Mouse (Mus musculus) erythroblast, adult 5-6 weeks (primary cell): ENCODE data around the gene Ptpn9. TPM values are rescaled to one million over a fixed set of nuclear protein-coding genes. Genes with fewer than 3 reads are reported as not detected.
"Not testable (repeated sequence)": the region's sequence is repeated elsewhere in the genome, so short reads cannot be mapped to it uniquely, and the experiment has no call there.

Source experiments
- ATAC-seq: replicated peaks from 2 replicates; pipeline ENCODE4 v1.8.0; 2016; ENCODE audit warnings: moderate number of reproducible peaks, mild to moderate bottlenecking, moderate TSS enrichment, inconsistent platforms; ENCODE audit not compliant: poor library complexity, low FRiP score, severe bottlenecking
- total RNA-seq, 2 experiments: library from RNA; stranded (forward) in 1 of 2; stranded (reverse) in 1 of 2; fragments of 150-400 nt in 1 of 2; fragments of 200-764, 138-1000 nt in 1 of 2; gene quantifications; 2 replicates each; pipeline versions ENCODE4 v1.2.3 to v1.2.4; 2015 to 2017; ENCODE audit warnings: low replicate concordance in 2 of 2

Gene Ptpn9
- total RNA-seq (2015; ENCODE audit: low replicate concordance) = 5.0 and 8.6 TPM in 2 replicates
- total RNA-seq (2017; ENCODE audit: low replicate concordance) = 2.4 and 3.1 TPM in 2 replicates

DNA sequence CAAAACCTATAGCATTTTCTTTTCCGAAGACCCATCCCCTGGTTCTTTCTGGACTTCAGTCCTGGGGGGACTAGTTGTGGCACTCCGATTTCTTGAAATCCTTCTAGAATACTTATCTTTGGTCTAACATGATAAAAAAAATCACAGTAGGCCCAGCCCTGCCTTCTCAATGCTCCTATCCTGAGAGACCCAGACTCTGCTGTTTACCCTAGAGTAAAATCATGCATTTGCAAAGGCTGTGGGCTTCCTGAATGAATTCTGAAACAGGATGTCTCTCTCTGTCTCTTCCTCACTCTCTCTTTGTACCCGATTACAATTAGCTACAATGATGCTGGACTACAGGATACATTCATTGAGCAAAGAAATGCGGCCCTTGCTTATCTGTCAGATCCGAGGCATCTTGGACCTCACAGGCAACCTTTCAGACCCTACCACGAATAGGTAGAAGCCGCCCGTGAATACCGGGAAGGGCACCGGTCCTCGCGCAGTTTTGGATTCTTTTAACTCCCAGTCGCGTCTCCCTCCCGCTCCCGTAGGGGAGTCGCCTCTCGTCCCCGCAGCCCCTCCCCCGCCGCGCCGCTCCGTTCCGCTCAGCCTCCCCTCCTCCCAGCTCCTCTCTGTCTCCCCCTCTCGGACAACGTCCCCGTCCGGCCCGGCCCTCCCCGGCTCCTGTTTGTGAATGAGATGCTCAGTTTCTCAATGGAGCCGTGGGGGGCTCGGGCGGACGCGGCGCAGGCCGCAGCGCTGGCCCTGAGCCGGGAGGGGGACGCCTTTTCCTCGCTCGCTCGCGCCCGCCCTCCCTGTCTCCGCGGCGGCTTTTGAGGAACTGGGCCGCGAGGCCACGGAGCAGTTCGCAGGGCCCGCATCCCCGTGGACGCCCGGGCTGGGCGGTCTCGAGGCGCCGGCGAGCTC is at the start of gene Ptpn9:
TSS of gene Ptpn9 (plus strand) at position 638 of the 912 bp plus-strand sequence.
- ATAC-seq = peak; percentile 60

- not testable (repeated sequence) for ATAC-seq
These were observed 47.2 kb upstream of the Ptpn9 start for GRCm38 (mm10) chr9:56947481-56947880.

DNA sequence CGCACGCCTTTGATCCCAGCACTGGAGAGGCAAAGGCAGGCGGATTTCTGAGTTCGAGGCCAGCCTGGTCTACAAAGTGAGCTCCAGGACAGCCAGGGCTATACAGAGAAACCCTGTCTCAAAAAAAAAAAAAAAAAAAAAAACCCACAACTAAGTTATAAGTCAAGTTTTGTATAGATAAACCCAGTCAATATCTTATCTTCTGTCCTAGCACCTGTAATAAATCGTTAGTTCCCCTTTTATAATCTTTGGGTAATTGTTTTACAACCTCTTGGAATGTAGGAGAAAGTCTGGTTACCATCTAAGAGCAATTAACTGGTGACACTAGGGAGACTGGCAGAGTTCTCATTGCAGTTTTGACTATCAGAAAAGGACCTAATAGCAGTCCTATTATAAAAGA is 46.0 kb upstream of the Ptpn9 start:
- ATAC-seq = not testable (repeated sequence)

GRCm38 (mm10) chr9:56949767-56950166 is 45.0 kb upstream of the Ptpn9 start:
- ATAC-seq = no peak

DNA sequence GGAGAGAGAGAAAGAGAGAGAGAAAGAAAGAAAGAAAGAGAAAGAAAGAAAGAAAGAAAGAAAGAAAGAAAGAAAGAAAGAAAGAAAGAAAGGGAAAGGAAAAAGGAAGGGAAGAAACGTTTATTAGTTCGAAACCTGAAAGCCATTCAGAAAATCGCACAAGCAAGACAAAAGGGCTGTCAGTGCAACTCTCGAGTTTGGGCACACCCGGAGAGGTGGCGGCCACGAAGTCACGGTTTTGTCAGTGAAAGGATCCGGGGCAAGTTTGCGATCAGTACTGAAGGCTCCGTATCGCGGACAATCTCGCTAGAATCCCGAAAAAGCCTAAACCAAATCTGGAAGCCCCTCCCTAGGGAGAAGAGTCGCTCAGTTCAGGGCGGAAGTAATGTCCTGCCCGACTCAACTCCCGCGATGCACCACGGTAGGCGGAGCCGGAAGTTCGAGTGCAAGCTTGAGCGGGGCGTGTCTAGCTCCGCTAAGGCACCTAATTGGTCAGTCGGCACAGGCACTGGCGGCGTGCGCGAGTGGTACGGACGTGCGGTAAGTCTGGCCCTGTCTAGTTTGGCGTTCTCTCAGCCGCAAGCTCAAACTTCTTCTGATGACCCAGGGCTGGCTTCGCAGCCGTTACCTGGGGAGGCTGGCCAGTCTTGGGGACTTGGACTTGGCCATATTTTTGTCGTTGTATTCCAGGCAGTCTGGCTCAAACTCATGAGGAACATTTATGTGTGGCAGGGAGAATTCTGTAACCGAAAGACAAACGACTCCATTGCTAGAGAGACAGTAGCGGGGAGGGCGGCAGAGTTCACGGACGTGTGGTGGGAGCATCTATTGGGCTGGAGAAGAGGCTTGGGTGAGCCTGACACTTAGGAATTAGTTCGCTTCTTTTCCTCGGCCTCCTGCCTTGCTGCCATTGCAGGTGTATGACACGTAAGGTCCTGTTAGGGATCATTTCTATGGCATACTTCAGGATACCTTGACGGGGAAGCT is 44.0 kb upstream of the Ptpn9 start, which contains the start of gene Snupn:
TSS of gene Snupn (plus strand) at position 465 of the 987 bp plus-strand sequence.
- peak; percentile 100 for ATAC-seq

- ATAC-seq = no peak
These were observed 41.2 kb upstream of the Ptpn9 start for GRCm38 (mm10) chr9:56953562-56953961.

DNA sequence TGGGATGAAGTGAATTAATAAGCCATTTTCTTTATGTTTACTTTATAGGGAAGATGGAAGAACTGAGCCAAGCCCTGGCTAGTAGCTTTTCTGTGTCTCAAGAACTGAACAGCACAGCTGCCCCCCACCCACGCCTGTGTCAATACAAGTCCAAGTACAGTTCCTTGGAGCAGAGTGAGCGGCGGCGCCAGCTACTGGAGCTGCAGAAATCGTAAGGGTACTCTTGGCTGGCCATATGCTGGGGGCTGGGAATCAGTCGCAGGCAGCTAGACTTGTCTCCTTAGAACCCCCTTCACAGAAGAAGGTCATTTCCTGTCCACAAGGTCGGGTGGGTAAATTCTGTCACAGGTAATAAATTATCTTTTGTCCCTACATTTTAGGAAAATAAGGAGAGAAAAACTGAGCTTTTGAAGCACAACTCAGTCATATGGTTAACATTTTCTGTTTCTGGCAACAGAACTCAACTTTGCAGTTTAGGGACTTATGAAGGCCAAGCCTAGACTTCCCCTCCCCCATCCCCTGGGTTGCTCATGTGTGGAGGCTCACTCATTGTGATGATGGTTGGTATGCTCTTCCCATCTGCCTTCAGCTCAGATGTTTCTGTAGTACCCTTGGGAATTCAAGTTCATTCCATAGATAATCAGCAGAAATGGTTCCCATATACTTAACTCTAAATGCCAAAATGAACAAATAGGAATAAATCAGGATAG is 37.6 kb upstream of the Ptpn9 start:
- ATAC-seq = no peak

- no peak for ATAC-seq
These were observed 36.0 kb upstream of the Ptpn9 start for GRCm38 (mm10) chr9:56958689-56959088.

GRCm38 (mm10) chr9:56961591-56961990 is 33.1 kb upstream of the Ptpn9 start:
- no peak for ATAC-seq

- ATAC-seq = no peak
These were observed 24.6 kb upstream of the Ptpn9 start for GRCm38 (mm10) chr9:56970158-56970557.

- ATAC-seq = no peak
These were observed 20.7 kb upstream of the Ptpn9 start for GRCm38 (mm10) chr9:56973960-56974524.

DNA sequence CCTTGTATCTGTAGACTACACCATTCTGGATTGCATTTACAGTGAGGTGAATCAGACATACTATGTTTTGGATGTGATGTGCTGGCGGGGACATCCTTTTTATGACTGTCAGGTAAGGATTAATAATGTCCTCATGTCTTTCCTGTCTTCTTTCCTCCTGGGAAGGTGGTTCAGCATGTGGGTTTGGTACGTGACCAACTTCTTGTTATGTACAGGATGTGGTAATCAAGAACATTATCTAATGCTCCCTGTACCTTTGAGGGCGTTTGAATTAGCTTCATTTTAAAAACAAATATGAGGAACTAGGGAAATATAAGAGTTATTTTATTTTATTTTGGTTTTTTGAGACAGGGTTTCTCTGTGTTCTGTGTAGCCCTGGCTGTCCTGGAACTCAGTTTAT is 19.5 kb upstream of the Ptpn9 start:
- no peak for ATAC-seq

DNA sequence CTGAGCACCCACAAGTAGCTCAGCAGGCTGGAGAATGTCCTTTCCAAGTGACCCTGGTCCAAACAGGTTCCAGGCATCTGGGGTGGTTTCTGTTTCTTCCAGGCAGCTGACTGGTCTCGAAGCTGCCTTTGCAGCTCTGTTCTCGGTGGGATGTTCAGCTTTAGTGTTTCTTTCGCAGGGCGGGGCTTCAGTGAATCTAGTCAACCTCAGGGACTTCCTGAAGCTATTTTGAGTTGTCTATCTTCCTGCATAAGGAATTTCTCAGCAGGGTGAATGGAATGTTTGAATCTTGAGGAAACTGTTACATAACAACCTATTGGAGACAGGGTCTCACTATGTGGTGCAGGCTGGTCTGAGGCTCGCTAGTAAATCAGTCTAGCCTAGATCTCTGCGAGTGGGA is 14.5 kb upstream of the Ptpn9 start:
- ATAC-seq = no peak

GRCm38 (mm10) chr9:56981502-56981901 is 13.2 kb upstream of the Ptpn9 start:
- ATAC-seq = no peak

DNA sequence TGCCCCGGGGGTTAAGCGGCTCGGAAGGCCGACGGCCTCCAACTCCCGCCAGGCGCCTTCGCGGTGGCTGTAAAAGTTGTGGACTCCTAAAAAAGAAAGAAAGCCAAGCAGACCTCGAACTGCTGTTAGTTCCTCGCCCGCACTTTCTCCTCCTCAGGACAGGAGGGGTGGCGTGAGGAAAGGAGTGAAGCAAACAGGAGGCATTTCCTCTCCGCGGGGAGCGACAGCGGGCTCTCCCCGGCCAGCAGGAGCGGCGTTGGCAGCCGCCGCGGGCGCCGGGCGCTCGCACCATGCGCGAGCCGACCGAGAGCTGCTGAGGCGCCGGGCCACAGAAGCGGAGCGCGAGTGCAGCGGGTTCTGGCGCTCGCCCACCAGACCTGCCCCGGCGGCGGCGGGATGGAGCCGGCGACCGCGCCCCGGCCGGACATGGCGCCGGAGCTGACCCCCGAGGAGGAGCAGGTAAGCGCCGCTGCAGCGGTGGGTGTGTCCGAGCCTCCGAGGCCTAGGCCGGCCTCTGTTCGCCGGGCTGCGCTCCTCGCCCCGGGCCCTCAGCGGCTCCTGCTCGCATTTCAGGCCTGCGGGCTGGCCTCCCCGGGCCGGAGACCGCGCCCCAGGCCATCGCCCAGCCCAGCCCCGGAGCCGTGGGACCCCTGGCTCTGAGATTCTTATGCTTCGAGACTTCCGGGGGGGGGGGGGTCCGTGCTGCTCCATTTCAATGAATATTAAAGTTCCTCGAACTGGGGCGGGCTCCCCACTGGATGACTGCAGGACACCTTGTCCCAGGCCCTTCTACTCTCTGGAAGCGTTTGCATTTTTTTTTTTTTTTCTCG is 690 bp downstream of the Ptpn9 start:
- peak; percentile 67 for ATAC-seq

DNA sequence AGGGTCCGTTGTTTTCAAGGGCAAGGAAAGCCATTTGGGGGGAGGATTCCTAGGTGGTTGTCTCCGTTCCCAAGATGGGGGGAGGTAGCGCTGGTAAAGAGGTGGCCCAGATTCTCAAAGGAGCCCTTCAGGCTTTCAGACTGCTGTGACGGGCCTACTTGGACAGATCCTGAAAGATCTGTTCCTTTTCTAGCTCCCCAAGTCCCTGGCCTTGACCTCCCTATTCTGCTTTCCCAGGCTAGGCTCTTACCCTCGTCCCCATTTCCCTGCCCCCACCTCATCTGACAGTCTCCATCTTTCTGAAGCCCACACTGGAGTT is 1.3 kb downstream of the Ptpn9 start:
- no peak for ATAC-seq

- ATAC-seq = not testable (repeated sequence)
These were observed 2.5 kb downstream of the Ptpn9 start for GRCm38 (mm10) chr9:56997206-56997605.

GRCm38 (mm10) chr9:57003011-57003410 is 8.3 kb downstream of the Ptpn9 start:
- no peak for ATAC-seq

GRCm38 (mm10) chr9:57012393-57012792 is 17.7 kb downstream of the Ptpn9 start:
- no peak for ATAC-seq
